Mouse (Mus musculus): ENCODE data around the gene Ube2g1.

Ube2g1 gene

GRCm38 (mm10) chr11:72606694-72607407, at the start of gene Ube2g1:
Ube2g1 (plus strand) TSS chr11:72607283.
- DNase-seq: peak; percentile 98 to 99

DNA sequence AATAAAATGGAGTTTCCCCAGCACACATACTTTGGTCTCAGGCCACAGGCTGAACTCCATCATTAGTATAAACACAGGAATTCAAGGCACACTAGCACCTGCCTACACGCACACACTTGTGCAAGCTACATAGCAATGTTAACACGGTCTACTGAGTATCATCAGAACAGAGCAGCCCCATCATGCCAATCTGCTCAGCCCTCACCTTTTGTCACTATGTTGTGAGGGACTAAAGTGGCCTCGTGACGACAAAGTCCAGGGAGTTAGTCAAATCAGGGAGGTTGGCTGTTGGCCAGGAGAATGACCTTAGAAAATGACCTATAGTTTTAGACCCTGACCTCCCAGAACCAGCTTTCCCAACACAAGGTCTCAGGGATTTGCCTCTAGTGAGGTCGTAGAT, 48.9 kb upstream of the Ube2g1 start:
- DNase-seq: no peak

- DNase-seq: no peak
Measured at GRCm38 (mm10) chr11:72560661-72561060, 46.4 kb upstream of the Ube2g1 start.

GRCm38 (mm10) chr11:72564232-72564807, 42.8 kb upstream of the Ube2g1 start:
- DNase-seq: peak; percentile 54 to 64

- no peak for DNase-seq
Measured at GRCm38 (mm10) chr11:72566304-72566703, 40.8 kb upstream of the Ube2g1 start.

GRCm38 (mm10) chr11:72566816-72567338, 40.2 kb upstream of the Ube2g1 start:
- no peak for DNase-seq

DNA sequence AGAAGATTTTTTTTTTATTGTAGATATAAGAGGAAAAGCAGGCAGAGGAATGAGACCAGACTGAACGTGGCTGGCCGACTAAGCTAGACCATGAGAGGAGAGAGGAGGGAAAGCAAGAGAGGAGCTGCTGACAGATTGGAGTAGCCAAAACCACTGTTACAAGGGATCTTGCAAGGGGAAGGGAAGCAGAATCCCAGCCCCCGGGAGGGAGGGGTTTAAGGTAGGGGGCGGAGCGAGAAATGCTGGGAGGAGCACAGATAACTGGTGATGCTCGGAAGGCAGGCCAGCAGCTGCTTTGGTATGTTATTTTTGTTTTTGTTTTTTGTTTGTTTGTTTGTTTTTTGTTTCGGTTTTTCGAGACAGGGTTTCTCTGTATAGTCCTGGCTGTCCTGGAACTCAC, 38.0 kb upstream of the Ube2g1 start:
- peak in 1 of 2 experiments; percentile 32 for DNase-seq

- DNase-seq: no peak
Measured at GRCm38 (mm10) chr11:72569671-72570318, 37.3 kb upstream of the Ube2g1 start.

DNA sequence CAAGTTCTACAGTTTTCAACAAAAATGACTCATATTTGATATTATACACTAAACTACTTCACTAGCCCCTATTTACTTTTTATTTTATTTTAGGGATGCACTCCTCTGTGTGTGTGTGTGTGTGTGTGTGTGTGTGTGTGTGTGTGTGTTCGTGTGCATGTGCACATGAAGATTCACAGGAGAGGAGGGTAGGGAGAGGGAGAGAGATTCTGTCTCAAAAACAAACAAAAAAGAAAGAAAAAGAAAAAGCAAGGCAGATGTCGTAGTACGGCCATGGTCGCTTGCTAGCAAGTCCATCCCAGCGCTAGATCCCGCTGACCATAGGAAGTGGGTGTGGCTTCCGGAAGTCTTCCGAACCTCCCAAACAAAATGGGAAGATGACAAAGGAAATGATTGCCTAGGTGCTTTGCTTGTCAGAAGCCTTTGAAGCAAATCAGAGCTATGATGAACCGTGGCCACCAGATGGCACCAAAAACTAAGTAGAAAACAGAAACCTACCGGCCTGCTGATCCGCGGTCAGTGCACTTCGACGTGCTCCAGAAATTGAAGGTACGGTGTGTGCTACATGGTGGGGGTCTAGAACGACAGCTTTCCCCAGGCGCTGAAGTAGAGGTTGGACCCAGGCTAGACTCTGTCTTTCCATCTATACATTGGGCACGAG, 36.6 kb upstream of the Ube2g1 start:
- DNase-seq: peak; percentile 93 to 94

DNA sequence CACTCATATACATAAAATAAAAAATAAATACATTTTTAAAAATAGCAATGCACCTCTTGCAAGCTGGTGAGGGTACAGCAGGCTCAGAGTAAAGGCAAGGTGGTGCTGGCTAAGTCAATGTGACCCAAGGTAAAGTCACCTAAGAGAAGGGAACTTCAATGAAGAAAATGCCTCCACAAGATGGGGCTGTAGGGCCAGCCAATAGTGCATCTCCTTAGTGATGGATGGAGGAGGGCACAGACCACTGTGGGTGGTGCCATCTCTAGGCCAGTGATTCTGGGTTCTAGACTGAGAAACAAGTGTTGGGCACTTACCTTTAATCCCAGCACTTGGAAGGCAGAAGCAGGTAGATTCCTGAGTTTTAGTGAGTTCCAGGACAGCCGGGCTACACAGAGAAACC, 33.3 kb upstream of the Ube2g1 start:
- DNase-seq: peak; percentile 65 to 69

DNA sequence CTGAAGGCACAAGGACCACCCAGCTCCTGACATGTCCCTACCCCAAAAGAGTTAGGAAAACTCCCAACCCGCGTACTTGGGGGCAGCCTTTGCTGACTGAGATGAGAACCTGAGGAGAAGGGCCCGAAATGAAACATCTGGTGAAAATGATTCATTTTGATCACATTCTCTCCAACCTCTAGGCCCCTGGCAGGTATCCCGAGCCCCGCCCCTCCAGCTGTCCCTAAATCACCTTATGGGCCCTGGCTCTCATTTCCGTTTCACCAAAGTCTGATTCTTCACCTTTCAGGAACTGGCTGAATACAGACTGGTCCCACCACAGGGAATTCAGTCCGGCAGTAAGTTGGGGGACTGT, 31.0 kb upstream of the Ube2g1 start:
- DNase-seq: peak; percentile 88

- DNase-seq: peak; percentile 87 to 92
Measured at GRCm38 (mm10) chr11:72576466-72577351, 30.4 kb upstream of the Ube2g1 start.

DNA sequence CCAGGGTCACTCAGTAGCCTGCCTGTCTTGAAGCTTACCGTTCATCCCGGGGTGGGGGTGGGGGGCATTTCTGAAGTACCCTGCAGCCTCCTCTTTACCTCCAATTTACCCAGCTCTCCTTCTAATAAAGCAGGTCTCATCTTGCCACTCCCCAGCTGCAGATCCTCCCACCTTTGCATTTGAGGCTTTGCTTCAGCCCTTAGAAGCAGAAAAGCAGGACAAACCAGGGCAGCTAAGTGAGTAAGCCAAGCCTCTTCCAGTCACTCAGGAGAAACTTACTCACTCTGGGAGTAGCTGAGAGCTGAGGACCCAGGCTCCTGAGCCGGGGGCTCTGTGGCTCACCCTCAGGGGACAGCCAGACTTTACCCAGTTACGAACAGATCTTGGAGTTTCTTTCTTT, 28.6 kb upstream of the Ube2g1 start:
- no peak for DNase-seq

DNA sequence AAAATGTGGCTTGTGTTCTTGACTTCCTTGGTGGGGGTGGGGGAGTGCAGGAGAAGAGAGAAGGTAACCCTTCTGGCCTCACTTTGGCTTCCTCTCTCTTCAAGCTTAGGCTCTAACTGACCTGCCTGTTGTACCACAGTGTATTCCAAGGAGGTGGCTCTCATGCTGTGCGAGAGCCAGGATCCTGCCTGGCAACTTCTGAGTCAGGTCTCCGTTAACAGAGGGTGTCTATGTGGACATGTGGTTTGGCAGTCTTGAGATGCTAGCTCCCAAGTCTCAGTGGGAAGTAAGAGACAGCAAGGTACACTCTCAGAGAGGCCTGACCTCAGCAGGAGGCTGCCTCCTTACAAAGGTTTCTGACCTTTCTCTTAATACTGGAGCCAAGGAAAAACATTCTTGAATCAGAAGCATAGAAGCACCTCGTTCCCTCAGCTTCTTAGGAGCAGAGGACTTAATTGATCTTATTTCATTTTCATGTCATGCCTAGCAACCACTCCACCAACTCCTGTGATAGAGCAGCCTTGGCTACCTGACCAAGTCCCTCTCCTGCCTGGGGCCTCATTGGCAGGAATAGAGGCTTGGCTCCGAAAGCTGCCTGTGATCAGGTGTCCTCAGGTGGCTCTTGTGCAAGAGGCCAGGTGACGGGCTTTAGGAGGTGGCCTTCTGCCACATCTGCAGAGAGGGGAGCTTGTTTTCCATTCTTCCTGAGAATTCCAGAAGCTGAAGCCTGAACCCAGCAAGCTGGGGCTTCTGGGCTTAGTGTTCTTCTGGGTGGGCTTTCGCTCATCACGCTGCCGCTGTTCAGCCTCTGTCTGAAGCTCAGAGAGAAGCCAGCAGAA, 25.3 kb upstream of the Ube2g1 start:
- DNase-seq: peak; percentile 71 to 72

GRCm38 (mm10) chr11:72582448-72582705, 24.7 kb upstream of the Ube2g1 start:
- no peak for DNase-seq

GRCm38 (mm10) chr11:72583092-72583491, 24.0 kb upstream of the Ube2g1 start:
- DNase-seq: no peak

- no peak for DNase-seq
Measured at GRCm38 (mm10) chr11:72586570-72586969, 20.5 kb upstream of the Ube2g1 start.

GRCm38 (mm10) chr11:72587537-72588233, 19.4 kb upstream of the Ube2g1 start:
- DNase-seq: no peak

- DNase-seq: no peak
Measured at GRCm38 (mm10) chr11:72595010-72595737, 11.9 kb upstream of the Ube2g1 start.

DNA sequence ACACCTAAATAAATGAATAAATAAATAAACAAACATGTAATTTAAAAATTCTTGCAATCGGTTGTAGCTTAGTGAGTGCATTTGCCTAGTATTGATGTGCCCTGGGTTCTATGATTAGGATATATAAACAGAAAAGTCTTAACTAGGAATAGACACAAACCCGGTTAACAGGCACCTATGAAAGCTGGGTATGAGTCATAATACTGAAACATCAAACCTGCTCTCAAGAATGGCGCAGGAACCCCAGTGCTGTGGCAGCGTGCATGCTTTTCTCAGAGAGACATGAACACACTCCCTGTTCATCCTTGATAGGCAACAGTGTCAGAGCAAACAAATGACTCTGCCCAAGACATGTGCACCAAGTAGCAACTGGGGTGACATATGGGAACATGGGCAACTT, 9.3 kb upstream of the Ube2g1 start:
- DNase-seq: no peak

Data from cerebellum, postnatal 10 days (tissue).